Mouse (Mus musculus) ES-E14 (cell line): Measurements from ENCODE around the gene Pin1rt1. TPM values are rescaled to one million over a fixed set of nuclear protein-coding genes. Genes with fewer than 3 reads are reported as not detected.

Experiments used
- DNase-seq: peaks from one replicate; pipeline ENCODE4 v3.0.0-alpha.2; 2013; ENCODE audit warnings: low read depth, low spot score
- H3K27ac ChIP-seq: 2 replicates; pipeline ENCODE4 v1.5.1; 2012; ENCODE audit warnings: low read depth, mild to moderate bottlenecking, low read length, moderate library complexity, mixed read lengths; ENCODE audit not compliant: poor library complexity, insufficient read depth, severe bottlenecking
- H3K36me3 ChIP-seq: 2 replicates; pipeline ENCODE4 v1.6.1; 2012; ENCODE audit warnings: mild to moderate bottlenecking, low read length, moderate library complexity, mixed read lengths; ENCODE audit not compliant: control insufficient read depth, poor library complexity, insufficient read depth, severe bottlenecking
- H3K4me1 ChIP-seq, 2 experiments: fragments of 150-350 bp in 1 of 2; sonication (generic) in 1 of 2; 2 replicates each; pipeline ENCODE4 v1.6.1; 2012; ENCODE audit warnings: low read length in 2 of 2, mild to moderate bottlenecking in 1 of 2, mixed read lengths in 1 of 2; ENCODE audit not compliant: control insufficient read depth in 2 of 2, insufficient read depth in 2 of 2, poor library complexity in 1 of 2
- H3K4me3 ChIP-seq, 2 experiments: fragments of 150-350 bp in 1 of 2; sonication (generic) in 1 of 2; 2 replicates each; pipeline ENCODE4 v1.5.1; 2012; ENCODE audit warnings: low read length in 2 of 2, low read depth in 1 of 2, mild to moderate bottlenecking in 1 of 2, mixed read lengths in 1 of 2; ENCODE audit not compliant: insufficient read depth in 1 of 2, poor library complexity in 1 of 2, severe bottlenecking in 1 of 2
- H3K9ac ChIP-seq: 2 replicates; pipeline ENCODE4 v1.6.1; 2012; ENCODE audit warnings: low read depth, mild to moderate bottlenecking, low read length, mixed read lengths; ENCODE audit not compliant: poor library complexity, insufficient read depth, severe bottlenecking
- H3K9me3 ChIP-seq: fragments of 150-350 bp; sonication (generic); 2 replicates; pipeline ENCODE4 v1.6.1; 2012; ENCODE audit warnings: low read depth, mild to moderate bottlenecking, low read length; ENCODE audit not compliant: control insufficient read depth, insufficient read depth
- CHD2 ChIP-seq: IDR thresholded peaks from 2 replicates; pipeline ENCODE4 v1.6.1; 2014; ENCODE audit warnings: mild to moderate bottlenecking, low read depth, low read length, inconsistent platforms
- HCFC1 ChIP-seq: IDR thresholded peaks from 2 replicates; pipeline ENCODE4 v1.6.1; 2012; ENCODE audit warnings: low read length, inconsistent platforms, borderline replicate concordance; ENCODE audit not compliant: insufficient read depth
- MAFK ChIP-seq: IDR thresholded peaks from 2 replicates; pipeline ENCODE4 v1.6.1; 2014; ENCODE audit warnings: mild to moderate bottlenecking, low read depth, low read length, inconsistent platforms; ENCODE audit not compliant: insufficient read depth
- ZC3H11A ChIP-seq: IDR thresholded peaks from 2 replicates; pipeline ENCODE4 v1.6.1; 2012; ENCODE audit warnings: low read depth, mild to moderate bottlenecking, inconsistent platforms, low read length, borderline replicate concordance
- ZNF384 ChIP-seq: IDR thresholded peaks from 2 replicates; pipeline ENCODE4 v1.6.1; 2012; ENCODE audit warnings: low read depth, low read length, inconsistent platforms
- in situ Hi-C, 2 experiments: fragments of 600-800 bp; cut with MboI; formaldehyde crosslinking; loops; one replicate each; pipeline ENCODE4 v1.15.1; 2025; ENCODE audit warnings: low sequenced_read_pairs in 2 of 2, inconsistent platforms in 1 of 2; ENCODE audit not compliant: unreplicated experiment in 2 of 2
- total RNA-seq: library from RNA; depleted of rRNA; stranded (reverse); fragments of 300-350 nt; gene quantifications from 2 replicates; pipeline ENCODE4 v1.2.3, GENCODE M21; 2012

Gene Pin1rt1
- total RNA-seq, 1 experiment = not detected

- H3K27ac ChIP-seq = no peak overlapping the region
- TF ChIP-seq ZC3H11A (no peak), MAFK (no peak), CHD2 (no peak), ZNF384 (no peak), HCFC1 (no peak)
- DNase-seq = no peak
- peak overlapping the region; percentile 91 for H3K9ac ChIP-seq
- H3K4me3 ChIP-seq = peak overlapping the region; percentile 86 to 95
- in situ Hi-C loops = no loop called here
- no peaks in the 10 kb centered on the region for H3K36me3 ChIP-seq
- no peaks in the 10 kb centered on the region for H3K9me3 ChIP-seq
- peaks cover 0 to 4% of the 10 kb centered on the region in 2 experiments; a peak in 2 of 4 replicates for H3K4me1 ChIP-seq
Observed at GRCm38 (mm10) chr2:104741896-104742740, 25.9 kb upstream of the Pin1rt1 start.

GRCm38 (mm10) chr2:104741015-104741758 is 25.0 kb upstream of the Pin1rt1 start:
- no peak for DNase-seq
- H3K9ac ChIP-seq = no peak overlapping the region
- H3K4me1 ChIP-seq = peaks cover 0 to 4% of the 10 kb centered on the region in 2 experiments; a peak in 2 of 4 replicates
- no peak overlapping the region for H3K27ac ChIP-seq
- in situ Hi-C loops = no loop called here
- no peaks in the 10 kb centered on the region for H3K36me3 ChIP-seq
- H3K4me3 ChIP-seq = no peak overlapping the region; a peak in 1 of 4 replicates
- TF ChIP-seq ZC3H11A (no peak), CHD2 (no peak), HCFC1 (no peak), MAFK (no peak), ZNF384 (no peak)
- no peaks in the 10 kb centered on the region for H3K9me3 ChIP-seq

- Histone ChIP-seq H3K9ac (no peak overlapping the region), H3K36me3 (no peaks in the 10 kb centered on the region), H3K4me1 (peaks cover 0 to 6% of the 10 kb centered on the region in 2 experiments; a peak in 2 of 4 replicates), H3K4me3 (no peak overlapping the region), H3K27ac (no peak overlapping the region), H3K9me3 (no peaks in the 10 kb centered on the region)
- in situ Hi-C loops = no loop called here
- no peak for DNase-seq
- TF ChIP-seq ZNF384 = no peak
- TF ChIP-seq HCFC1 = no peak
- no peak for TF ChIP-seq CHD2
- no peak for TF ChIP-seq MAFK
- no peak for TF ChIP-seq ZC3H11A
Observed at GRCm38 (mm10) chr2:104740248-104740949, 24.2 kb upstream of the Pin1rt1 start.

GRCm38 (mm10) chr2:104739691-104740090 is 23.5 kb upstream of the Pin1rt1 start:
- in situ Hi-C loops = no loop called here

More at GRCm38 (mm10) chr2:104739691-104740090, 23.5 kb upstream of the Pin1rt1 start:
- TF ChIP-seq ZC3H11A = no peak
- Histone ChIP-seq H3K27ac (no peak overlapping the region), H3K36me3 (no peaks in the 10 kb centered on the region), H3K4me1 (peaks cover 0 to 6% of the 10 kb centered on the region in 2 experiments; a peak in 2 of 4 replicates), H3K4me3 (no peak overlapping the region), H3K9ac (no peak overlapping the region), H3K9me3 (no peaks in the 10 kb centered on the region)
- no peak for DNase-seq
